ENCODE assay signal across 7 mouse cellular contexts in genomic region chr7:106616932-106617331, GRCm38 (mm10).
DNase-seq lines count a peak whose midpoint lies in the region; ATAC-seq and TF ChIP-seq lines count a peak whose summit lies in the region.
"Not testable (repeated sequence)": the region's sequence is repeated elsewhere in the genome, so short reads cannot be mapped to it uniquely, and the experiment has no call there.

No protein-coding gene starts in this region.

- H3K4me3 ChIP-seq in heart, adult 2 months; heart, embryonic 15.5 days: not testable (repeated sequence)
- peak overlapping the region; percentile 42; the same call in 1 of the 2 replicates for H3K4me3 ChIP-seq in small intestine, adult 2 months (ENCODE audit: low read depth, low read length)

- WGBS in heart, adult 2 months, result 19% methylated on average over 5 of the region's 5 CpGs
- 36% methylated on average over 5 of the region's 5 CpGs for WGBS in heart, embryonic 15.5 days
- whole genome bisulfite sequencing in small intestine, adult 2 months, result 14% methylated on average over 5 of the region's 5 CpGs

- not testable (repeated sequence) for TF ChIP-seq EP300 in heart, adult 2 months (IDR thresholded peaks at IDR 0.05; ENCODE audit: insufficient read depth, low read depth, low read length)

- peak; percentile 90 for ATAC-seq in common myeloid progenitor, adult 5-6 weeks (replicated peaks; ENCODE audit: low read depth, poor library complexity, severe bottlenecking)
- not testable (repeated sequence) for ATAC-seq in heart, embryonic 15.5 days (replicated peaks; ENCODE audit: insufficient number of reproducible peaks, insufficient read depth, low FRiP score, low read depth)
- peak; percentile 77 for ATAC-seq in megakaryocyte, adult 5-6 weeks (ENCODE audit: poor library complexity, severe bottlenecking)

- peak overlapping the region; percentile 23; the same call in 1 of the 2 replicates for H3K4me2 ChIP-seq in heart, embryonic 15.5 days

- H3K79me2 ChIP-seq in heart, adult 2 months (replicated peaks; ENCODE audit: control insufficient read depth, insufficient read depth, low read length), result not testable (repeated sequence)

- TF ChIP-seq CTCF in heart, adult 2 months (IDR thresholded peaks at IDR 0.05); small intestine, adult 2 months (IDR thresholded peaks at IDR 0.05; ENCODE audit: extremely low read depth, insufficient read length, insufficient replicate concordance, low read depth, low read length): not testable (repeated sequence)

- intact Hi-C loops in heart, adult 2 months (cut with DNase I), result not testable (repeated sequence)

- H3K36me3 ChIP-seq in heart, adult 2 months (ENCODE audit: control insufficient read depth, insufficient read depth, low read length); heart, embryonic 15.5 days; small intestine, adult 2 months (ENCODE audit: control insufficient read depth, insufficient read depth, low read length): not testable (repeated sequence)

- TF ChIP-seq POLR2A in heart, adult 2 months (IDR thresholded peaks at IDR 0.05; ENCODE audit: insufficient read depth, low read depth, low read length); small intestine, adult 2 months (IDR thresholded peaks at IDR 0.05; ENCODE audit: low read depth, low read length): not testable (repeated sequence)

- not testable (repeated sequence) for H3K27ac ChIP-seq in heart, adult 2 months; heart, embryonic 15.5 days; small intestine, adult 2 months (ENCODE audit: insufficient read depth, low read depth, low read length)

- H3K4me1 ChIP-seq in heart, adult 2 months (ENCODE audit: control insufficient read depth, insufficient read depth, low read length); heart, embryonic 15.5 days (replicated peaks); small intestine, adult 2 months (ENCODE audit: control insufficient read depth, insufficient read depth, insufficient read length, low read length): not testable (repeated sequence)

- H3K9me3 ChIP-seq in heart, embryonic 15.5 days (replicated peaks), result not testable (repeated sequence)

- peak; percentile 13 to 22 for DNase-seq in heart, adult 2 months
- DNase-seq in layer of hippocampus, adult 11-12 months (ENCODE audit: low spot score), result peak; percentile 3
- DNase-seq in thymus, postnatal 25 days, result peak; percentile 12

- not testable (repeated sequence) for H3K27me3 ChIP-seq in heart, adult 2 months (ENCODE audit: control insufficient read depth, insufficient read depth, low read length); heart, embryonic 15.5 days; small intestine, adult 2 months (ENCODE audit: control insufficient read depth, insufficient read depth, low read length)

- H3K9ac ChIP-seq in heart, adult 2 months (ENCODE audit: low read depth, low read length); heart, embryonic 15.5 days: not testable (repeated sequence)
